Mouse (Mus musculus): ENCODE data around the gene Gdf11. TPM values are rescaled to one million over a fixed set of nuclear protein-coding genes. Genes with fewer than 3 reads are reported as not detected.
A peak's percentile ranks its signal among the peaks of the same experiment; 100 is the strongest.

Gene Gdf11
- polyA plus RNA-seq, 1 experiment, result 0.98 TPM

- no peak for DNase-seq (ENCODE audit: low read depth, low spot score)
- WGBS, result 27% methylated on average over 1 of the region's 1 CpGs
Observed at GRCm38 (mm10) chr10:128897501-128897900, 6.0 kb upstream of the Gdf11 start.

GRCm38 (mm10) chr10:128896807-128897206, 5.3 kb upstream of the Gdf11 start:
- DNase-seq (ENCODE audit: low read depth, low spot score), result no peak
- 68% methylated on average over 1 of the region's 1 CpGs for WGBS

- 32% methylated on average over 17 of the region's 17 CpGs for WGBS
- no peak for DNase-seq (ENCODE audit: low read depth, low spot score)
Observed at GRCm38 (mm10) chr10:128895952-128896693, 4.6 kb upstream of the Gdf11 start.

GRCm38 (mm10) chr10:128895437-128895836, 3.9 kb upstream of the Gdf11 start:
- WGBS, result 0% methylated on average over 9 of the region's 9 CpGs
- peak; percentile 74 for DNase-seq (ENCODE audit: low read depth, low spot score)

GRCm38 (mm10) chr10:128892246-128892645, 728 bp upstream of the Gdf11 start:
- DNase-seq (ENCODE audit: low read depth, low spot score), result no peak
- WGBS, result 21% methylated on average over 9 of the region's 9 CpGs

- no peak for DNase-seq (ENCODE audit: low read depth, low spot score)
- WGBS, result 2% methylated on average over 40 of the region's 40 CpGs
Observed at GRCm38 (mm10) chr10:128890383-128891295, 879 bp downstream of the Gdf11 start.

- DNase-seq (ENCODE audit: low read depth, low spot score), result no peak
- WGBS, result 0% methylated on average over 2 of the region's 2 CpGs
Observed at GRCm38 (mm10) chr10:128889846-128890245, 1.7 kb downstream of the Gdf11 start.

- DNase-seq (ENCODE audit: low read depth, low spot score), result no peak
- 33% methylated on average over 7 of the region's 7 CpGs for WGBS
Observed at GRCm38 (mm10) chr10:128888941-128889827, 2.3 kb downstream of the Gdf11 start.

GRCm38 (mm10) chr10:128882067-128882466, 9.5 kb downstream of the Gdf11 start:
- no peak for DNase-seq (ENCODE audit: low read depth, low spot score)

GRCm38 (mm10) chr10:128878811-128879210, 12.7 kb downstream of the Gdf11 start:
- no peak for DNase-seq (ENCODE audit: low read depth, low spot score)
- 87% methylated on average over 2 of the region's 2 CpGs for WGBS

More at GRCm38 (mm10) chr10:128882067-128882466, 9.5 kb downstream of the Gdf11 start:
- 94% methylated on average over 5 of the region's 5 CpGs for WGBS

GRCm38 (mm10) chr10:128878291-128878690, 13.2 kb downstream of the Gdf11 start:
- no peak for DNase-seq (ENCODE audit: low read depth, low spot score)

- DNase-seq (ENCODE audit: low read depth, low spot score), result no peak
- WGBS, result 74% methylated on average over 3 of the region's 3 CpGs
Observed at GRCm38 (mm10) chr10:128870341-128870740, 21.2 kb downstream of the Gdf11 start.

- DNase-seq (ENCODE audit: low read depth, low spot score), result no peak
- 86% methylated on average over 1 of the region's 1 CpGs for WGBS
Observed at GRCm38 (mm10) chr10:128866518-128866917, 25.0 kb downstream of the Gdf11 start.

GRCm38 (mm10) chr10:128866042-128866441, 25.5 kb downstream of the Gdf11 start:
- DNase-seq (ENCODE audit: low read depth, low spot score), result no peak
- 74% methylated on average over 3 of the region's 3 CpGs for WGBS

GRCm38 (mm10) chr10:128861176-128861575, 30.3 kb downstream of the Gdf11 start:
- no peak for DNase-seq (ENCODE audit: low read depth, low spot score)

GRCm38 (mm10) chr10:128850339-128850738, 41.2 kb downstream of the Gdf11 start:
- DNase-seq (ENCODE audit: low read depth, low spot score), result no peak
- 45% methylated on average over 3 of the region's 3 CpGs for WGBS

- no peak for DNase-seq (ENCODE audit: low read depth, low spot score)
- 31% methylated on average over 2 of the region's 2 CpGs for WGBS
Observed at GRCm38 (mm10) chr10:128848426-128848825, 43.1 kb downstream of the Gdf11 start.

GRCm38 (mm10) chr10:128846664-128847063, 44.9 kb downstream of the Gdf11 start:
- 96% methylated on average over 4 of the region's 4 CpGs for WGBS
- DNase-seq (ENCODE audit: low read depth, low spot score), result no peak

GRCm38 (mm10) chr10:128845516-128845915, 46.0 kb downstream of the Gdf11 start:
- DNase-seq (ENCODE audit: low read depth, low spot score), result no peak
- 26% methylated on average over 2 of the region's 2 CpGs for WGBS

- 88% methylated on average over 5 of the region's 5 CpGs for WGBS
Observed at GRCm38 (mm10) chr10:128843260-128843659, 48.3 kb downstream of the Gdf11 start.

More at GRCm38 (mm10) chr10:128843260-128843659, 48.3 kb downstream of the Gdf11 start:
- no peak for DNase-seq (ENCODE audit: low read depth, low spot score)

Data from large intestine, adult 2 months (tissue).